22 mouse cellular contexts compared by ENCODE assay signal in the genomic region with DNA sequence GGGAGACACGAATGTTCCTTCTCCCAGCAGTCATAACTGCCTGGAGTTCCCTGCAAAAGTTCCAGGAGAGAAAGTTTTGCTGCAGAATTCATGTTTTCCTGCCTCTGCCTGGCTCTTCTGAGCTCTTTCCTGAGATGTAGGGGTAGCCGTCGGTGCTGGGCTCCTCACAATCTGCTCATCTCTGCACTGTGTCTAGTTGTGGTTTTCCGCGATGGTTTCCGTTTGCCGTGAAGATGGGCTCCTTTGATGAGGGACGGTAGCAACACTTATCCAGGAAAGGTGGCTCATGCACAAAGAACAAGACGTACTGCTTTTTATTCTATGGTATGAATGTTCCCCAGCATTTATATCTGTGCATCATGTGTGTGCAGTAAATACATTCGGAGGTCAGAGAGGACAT. TPM values are rescaled to one million over a fixed set of nuclear protein-coding genes. Genes with fewer than 3 reads are reported as not detected.
DNase-seq lines count a peak whose midpoint lies in the region; ATAC-seq lines count a peak whose summit lies in the region.
"Had no signal": no experiment of that assay in that cellular context is flagged by ENCODE, and none has a peak within 500 bp of the region (broad histone marks: within the 10 kb centered on the region; RNA-seq: fewer than 3 reads in every experiment).

No protein-coding gene starts in this region.

- peak; percentile 86 for DNase-seq in CD4-positive helper T cell, adult 2 months (ENCODE audit: low read depth, low spot score)
- DNase-seq in T-cell, adult 2 months (ENCODE audit: low spot score): peak; percentile 75
- DNase-seq in thymus, postnatal 25 days: peak; percentile 62
- no peak for DNase-seq in embryo, embryonic 10 days (ENCODE audit: low spot score)
- no peak for DNase-seq in cerebellum, adult 18-20 months
- no peak for DNase-seq in spleen, postnatal 14 days (ENCODE audit: low spot score in 2 of 2)
- DNase-seq: cerebellum, adult 11 months; cerebellum, postnatal 14 days; embryo, embryonic 11 days; heart, adult 11 months; heart, postnatal 10 days; kidney, postnatal 25 days; layer of hippocampus, postnatal 36 days; liver, postnatal 0 days; lung, postnatal 10 days; midbrain, embryonic 14.5 days; retina, postnatal 1 day; right cerebral cortex, postnatal 25 days had no signal

- 0 out of 2 replicates have a peak, but pooled peaks have one; percentile 48 for ATAC-seq in megakaryocyte-erythroid progenitor cell, adult 5-6 weeks (replicated peaks; ENCODE audit: low FRiP score, low TSS enrichment, poor library complexity, severe bottlenecking)
- ATAC-seq: forebrain, embryonic 13.5 days; hindbrain, embryonic 16.5 days; intestine, postnatal 0 days; liver, postnatal 0 days had no signal

RNA-seq across cellular contexts. Expression of a gene that starts 7.0 kb away (rescaled TPM):
- total RNA-seq in megakaryocyte-erythroid progenitor cell, adult 5-6 weeks (2014; fragmentation: Nextera tagmentation): not detected in 2 replicates
- not detected in 2 replicates for total RNA-seq in megakaryocyte-erythroid progenitor cell, adult 5-6 weeks (2017)

RNA-seq across cellular contexts. Expression of a gene that starts 39.3 kb away (rescaled TPM):
- total RNA-seq in megakaryocyte-erythroid progenitor cell, adult 5-6 weeks (2014; fragmentation: Nextera tagmentation): 0.17 TPM in 1 of 2 replicates, not detected in the other
- total RNA-seq in megakaryocyte-erythroid progenitor cell, adult 5-6 weeks (2017): 1.4 and 2.1 TPM in 2 replicates

RNA-seq across cellular contexts. Expression of a gene that starts 46.0 kb away (rescaled TPM):
- total RNA-seq in megakaryocyte-erythroid progenitor cell, adult 5-6 weeks (2014; fragmentation: Nextera tagmentation): 1.6 and 3.1 TPM in 2 replicates
- total RNA-seq in megakaryocyte-erythroid progenitor cell, adult 5-6 weeks (2017): 8.0 and 15.6 TPM in 2 replicates

Comparison
In these comparisons a context has a peak if more than half of its experiments do, and no peak if none do; other contexts are left out.
1. DNase-seq: peak in CD4-positive helper T cell, adult 2 months (single experiment), T-cell, adult 2 months (single experiment) and thymus, postnatal 25 days (single experiment); none in embryo, embryonic 10 days (single experiment), cerebellum, adult 18-20 months (0 of 2) and spleen, postnatal 14 days (0 of 2).